Mouse (Mus musculus): Measurements from ENCODE around the gene Aoc2. TPM values are rescaled to one million over a fixed set of nuclear protein-coding genes. Genes with fewer than 3 reads are reported as not detected.

Aoc2 gene
- polyA plus RNA-seq, 1 experiment: 1.2 TPM

DNA sequence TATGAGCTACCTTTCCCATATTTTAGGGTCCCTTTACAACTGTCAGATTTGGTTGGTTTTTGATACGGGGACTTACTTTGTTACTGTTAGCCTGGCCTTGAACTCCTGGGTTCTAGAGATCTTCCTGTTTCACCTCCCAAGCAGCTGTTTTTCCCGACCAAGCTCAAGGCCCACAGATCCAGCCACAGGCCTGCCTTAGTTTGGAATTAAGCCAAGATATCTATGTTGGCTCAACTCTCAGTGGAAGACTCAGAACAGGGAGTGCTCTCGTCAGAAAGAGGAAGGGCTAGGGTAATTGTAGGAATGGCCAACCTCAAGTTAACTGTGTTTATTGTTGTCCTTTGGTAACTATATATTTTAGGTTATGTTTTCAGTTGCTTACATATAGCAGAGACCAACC, 12.7 kb upstream of the Aoc2 start:
- H3ac ChIP-seq (ENCODE audit: control insufficient read depth, insufficient read length): no peak overlapping the region
- H3K4me3 ChIP-seq: no peak overlapping the region
- peaks cover 10% of the 10 kb centered on the region for H3K79me2 ChIP-seq (ENCODE audit: control insufficient read depth, insufficient read depth)
- H3K27me3 ChIP-seq (ENCODE audit: control insufficient read depth, insufficient read depth, insufficient read length): peaks cover 6% of the 10 kb centered on the region
- no peak overlapping the region for H3K4me2 ChIP-seq (ENCODE audit: low read depth)
- no peak for TF ChIP-seq POLR2A (IDR thresholded peaks at IDR 0.05; ENCODE audit: insufficient read length, low read depth)
- TF ChIP-seq USF1 (IDR thresholded peaks at IDR 0.05; ENCODE audit: low read depth): no peak
- no peak for TF ChIP-seq MYOG (IDR thresholded peaks at IDR 0.05; ENCODE audit: control insufficient read depth in 1 of 3, insufficient read depth in 1 of 3, insufficient read length in 2 of 3, low read depth in 2 of 3)
- no peak for TF ChIP-seq REST (IDR thresholded peaks at IDR 0.05; ENCODE audit: insufficient read depth, insufficient read length)
- no peak for TF ChIP-seq MYOD1 (IDR thresholded peaks at IDR 0.05; ENCODE audit: control insufficient read depth in 1 of 3, insufficient read length in 2 of 3, low read depth in 2 of 3)
- no peak for TF ChIP-seq TCF12 (IDR thresholded peaks at IDR 0.05; ENCODE audit: insufficient read depth, poor library complexity, severe bottlenecking)
- TF ChIP-seq CEBPB (IDR thresholded peaks at IDR 0.05; ENCODE audit: insufficient read depth, poor library complexity, severe bottlenecking): no peak
- no peak for TF ChIP-seq MAX (IDR thresholded peaks at IDR 0.05; ENCODE audit: low read depth)
- no peak for TF ChIP-seq POLR2AphosphoS2 (IDR thresholded peaks at IDR 0.05; ENCODE audit: insufficient read length, low read depth)
- TF ChIP-seq E2F4 (IDR thresholded peaks at IDR 0.05; ENCODE audit: insufficient read depth): no peak
- TF ChIP-seq TCF3 (IDR thresholded peaks at IDR 0.05; ENCODE audit: insufficient read length, low read depth): no peak
- TF ChIP-seq SRF (IDR thresholded peaks at IDR 0.05; ENCODE audit: control insufficient read depth, insufficient read length, low read depth): no peak
- no peaks in the 10 kb centered on the region for H3K36me3 ChIP-seq (ENCODE audit: control insufficient read depth, insufficient read depth)

DNA sequence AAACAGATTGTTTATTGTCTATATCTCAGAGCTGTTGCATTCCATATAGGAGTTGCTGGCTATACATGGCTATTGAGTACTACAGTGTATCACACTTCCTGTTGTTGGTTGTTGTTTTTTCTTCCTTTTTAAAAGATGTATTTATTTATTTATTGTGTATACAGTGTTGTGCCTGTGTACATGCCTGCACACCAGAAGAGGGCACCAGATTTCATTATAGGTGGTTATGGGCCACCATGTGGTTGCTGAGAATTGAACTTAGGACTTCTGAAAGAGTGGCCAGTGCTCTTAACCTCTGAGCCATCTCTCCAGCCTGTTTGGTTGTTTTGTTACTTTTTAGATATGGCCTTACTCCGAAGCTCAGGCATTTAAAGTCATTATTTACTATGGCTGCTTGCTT, 10.3 kb upstream of the Aoc2 start:
- H3ac ChIP-seq (ENCODE audit: control insufficient read depth, insufficient read length): no peak overlapping the region
- H3K79me2 ChIP-seq (ENCODE audit: control insufficient read depth, insufficient read depth): peaks cover 29% of the 10 kb centered on the region
- H3K4me3 ChIP-seq: no peak overlapping the region
- no peak overlapping the region for H3K4me2 ChIP-seq (ENCODE audit: low read depth)
- no peak for TF ChIP-seq MYOD1 (IDR thresholded peaks at IDR 0.05; ENCODE audit: control insufficient read depth in 1 of 3, insufficient read length in 2 of 3, low read depth in 2 of 3)
- no peak for TF ChIP-seq SRF (IDR thresholded peaks at IDR 0.05; ENCODE audit: control insufficient read depth, insufficient read length, low read depth)
- peaks cover 5% of the 10 kb centered on the region for H3K36me3 ChIP-seq (ENCODE audit: control insufficient read depth, insufficient read depth)
- H3K27me3 ChIP-seq (ENCODE audit: control insufficient read depth, insufficient read depth, insufficient read length): no peaks in the 10 kb centered on the region

DNA sequence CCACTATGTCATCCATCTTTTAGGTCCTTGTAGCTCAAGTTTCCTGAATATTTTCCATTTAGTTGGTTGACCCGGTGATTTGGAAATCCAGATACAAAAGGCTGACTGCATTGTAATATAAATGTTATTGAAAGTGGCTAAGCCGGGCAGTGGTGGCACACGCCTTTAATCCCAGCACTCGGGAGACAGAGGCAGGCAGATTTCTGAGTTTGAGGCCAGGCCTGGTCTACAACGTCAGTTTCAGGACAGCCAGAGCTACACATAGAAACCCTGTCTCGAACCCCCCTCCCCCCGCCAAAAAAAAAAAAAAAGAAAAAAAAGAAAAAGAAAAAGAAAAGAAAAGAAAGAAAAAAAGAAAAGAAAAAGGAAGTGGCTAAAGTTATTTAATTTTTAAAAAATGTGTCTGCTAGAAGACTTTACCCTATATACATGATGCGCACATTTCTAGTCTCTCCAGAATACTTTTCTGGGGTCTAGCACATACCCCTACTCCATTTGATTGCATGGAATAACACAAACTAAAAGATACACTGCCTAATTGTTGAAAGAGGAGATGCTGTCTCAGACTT, 9.7 kb upstream of the Aoc2 start:
- H3K4me2 ChIP-seq (ENCODE audit: low read depth): peak overlapping the region; percentile 99
- no peak for TF ChIP-seq USF1 (IDR thresholded peaks at IDR 0.05; ENCODE audit: low read depth)
- no peak for TF ChIP-seq SRF (IDR thresholded peaks at IDR 0.05; ENCODE audit: control insufficient read depth, insufficient read length, low read depth)
- TF ChIP-seq MYOD1 (IDR thresholded peaks at IDR 0.05; ENCODE audit: control insufficient read depth in 1 of 3, insufficient read length in 2 of 3, low read depth in 2 of 3): no peak
- no peak for TF ChIP-seq REST (IDR thresholded peaks at IDR 0.05; ENCODE audit: insufficient read depth, insufficient read length)
- TF ChIP-seq TCF12 (IDR thresholded peaks at IDR 0.05; ENCODE audit: insufficient read depth, poor library complexity, severe bottlenecking): no peak
- TF ChIP-seq POLR2A (IDR thresholded peaks at IDR 0.05; ENCODE audit: insufficient read length, low read depth): no peak
- no peak for TF ChIP-seq MAX (IDR thresholded peaks at IDR 0.05; ENCODE audit: low read depth)
- TF ChIP-seq POLR2AphosphoS2 (IDR thresholded peaks at IDR 0.05; ENCODE audit: insufficient read length, low read depth): no peak
- TF ChIP-seq CEBPB (IDR thresholded peaks at IDR 0.05; ENCODE audit: insufficient read depth, poor library complexity, severe bottlenecking): no peak
- TF ChIP-seq E2F4 (IDR thresholded peaks at IDR 0.05; ENCODE audit: insufficient read depth): no peak
- no peak for TF ChIP-seq TCF3 (IDR thresholded peaks at IDR 0.05; ENCODE audit: insufficient read length, low read depth)
- TF ChIP-seq MYOG (IDR thresholded peaks at IDR 0.05; ENCODE audit: control insufficient read depth in 1 of 3, insufficient read depth in 1 of 3, insufficient read length in 2 of 3, low read depth in 2 of 3): no peak
- H3K4me3 ChIP-seq: peak overlapping the region; percentile 95
- H3K27me3 ChIP-seq (ENCODE audit: control insufficient read depth, insufficient read depth, insufficient read length): no peaks in the 10 kb centered on the region
- peaks cover 29% of the 10 kb centered on the region for H3K79me2 ChIP-seq (ENCODE audit: control insufficient read depth, insufficient read depth)
- H3ac ChIP-seq (ENCODE audit: control insufficient read depth, insufficient read length): peak overlapping the region; percentile 29
- H3K36me3 ChIP-seq (ENCODE audit: control insufficient read depth, insufficient read depth): peaks cover 11% of the 10 kb centered on the region

DNA sequence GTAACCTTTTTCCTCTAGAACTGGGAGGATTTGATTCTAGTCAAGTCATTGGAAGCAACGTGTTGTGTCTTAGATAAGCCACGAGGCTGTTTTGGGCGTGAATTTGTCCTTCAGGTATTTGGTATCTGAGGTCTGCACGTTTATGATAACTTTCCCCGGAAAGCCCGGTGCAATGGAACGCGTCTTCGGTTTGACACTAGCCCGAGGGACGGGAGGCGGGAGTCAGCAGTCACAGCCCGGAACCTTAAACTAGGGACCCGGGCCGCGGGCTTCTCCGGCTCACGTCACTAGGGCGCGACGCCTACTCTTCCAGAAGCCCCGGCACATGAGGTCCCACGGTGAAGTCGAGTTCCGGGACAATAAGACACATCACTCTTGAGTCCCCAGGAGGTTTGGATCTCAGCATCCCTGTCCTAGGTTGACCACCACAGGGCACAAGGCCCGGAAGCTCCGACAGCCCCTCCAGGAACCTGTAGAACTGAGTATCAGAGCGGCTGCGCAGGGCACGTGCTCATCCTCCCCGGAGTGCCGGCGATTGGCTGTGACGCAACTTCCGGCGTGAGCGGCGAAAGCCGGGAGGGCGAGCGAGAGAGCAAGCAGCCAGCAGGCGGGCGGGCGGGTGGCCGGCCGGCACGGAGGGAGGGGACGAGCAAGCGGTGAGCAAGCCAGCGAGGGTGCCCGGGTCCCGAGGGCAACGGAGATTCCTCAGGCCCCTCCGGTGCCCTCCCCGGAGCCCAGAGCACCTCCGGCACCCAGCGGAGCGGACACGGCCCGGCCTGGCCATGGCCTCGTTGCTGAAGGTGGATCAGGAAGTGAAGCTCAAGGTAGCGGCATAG, 9.0 kb upstream of the Aoc2 start, which contains the start of gene Psme3:
Gene Psme3 (plus strand): TSS at position 549 of the 836 bp plus-strand sequence.
- Histone ChIP-seq H3ac (ENCODE audit: control insufficient read depth, insufficient read length) (peak within 1 kb of the TSS; percentile 29), H3K36me3 (ENCODE audit: control insufficient read depth, insufficient read depth) (peaks cover 19% of the 10 kb centered on the region), H3K4me2 (ENCODE audit: low read depth) (peak within 1 kb of the TSS; percentile 99), H3K79me2 (ENCODE audit: control insufficient read depth, insufficient read depth) (peaks cover 29% of the 10 kb centered on the region), H3K4me3 (peak within 1 kb of the TSS; percentile 95), H3K27me3 (ENCODE audit: control insufficient read depth, insufficient read depth, insufficient read length) (no peaks in the 10 kb centered on the region)
- TF ChIP-seq REST (IDR thresholded peaks at IDR 0.05; ENCODE audit: insufficient read depth, insufficient read length): no peak
- TF ChIP-seq USF1 (IDR thresholded peaks at IDR 0.05; ENCODE audit: low read depth): peak; percentile 86
- peak; percentile 98 for TF ChIP-seq POLR2A (IDR thresholded peaks at IDR 0.05; ENCODE audit: insufficient read length, low read depth)
- TF ChIP-seq SRF (IDR thresholded peaks at IDR 0.05; ENCODE audit: control insufficient read depth, insufficient read length, low read depth): peak; percentile 52
- TF ChIP-seq MYOD1 (IDR thresholded peaks at IDR 0.05; ENCODE audit: control insufficient read depth in 1 of 3, insufficient read length in 2 of 3, low read depth in 2 of 3): no peak
- peak; percentile 94 for TF ChIP-seq MAX (IDR thresholded peaks at IDR 0.05; ENCODE audit: low read depth)
- peak in 1 of 3 experiments; percentile 1 for TF ChIP-seq MYOG (IDR thresholded peaks at IDR 0.05; ENCODE audit: control insufficient read depth in 1 of 3, insufficient read depth in 1 of 3, insufficient read length in 2 of 3, low read depth in 2 of 3)
- TF ChIP-seq E2F4 (IDR thresholded peaks at IDR 0.05; ENCODE audit: insufficient read depth): peak; percentile 66
- no peak for TF ChIP-seq TCF3 (IDR thresholded peaks at IDR 0.05; ENCODE audit: insufficient read length, low read depth)
- TF ChIP-seq CEBPB (IDR thresholded peaks at IDR 0.05; ENCODE audit: insufficient read depth, poor library complexity, severe bottlenecking): no peak
- TF ChIP-seq POLR2AphosphoS2 (IDR thresholded peaks at IDR 0.05; ENCODE audit: insufficient read length, low read depth): peak; percentile 92
